Mouse (Mus musculus): Measurements from ENCODE around the gene Plxnc1.

DNA sequence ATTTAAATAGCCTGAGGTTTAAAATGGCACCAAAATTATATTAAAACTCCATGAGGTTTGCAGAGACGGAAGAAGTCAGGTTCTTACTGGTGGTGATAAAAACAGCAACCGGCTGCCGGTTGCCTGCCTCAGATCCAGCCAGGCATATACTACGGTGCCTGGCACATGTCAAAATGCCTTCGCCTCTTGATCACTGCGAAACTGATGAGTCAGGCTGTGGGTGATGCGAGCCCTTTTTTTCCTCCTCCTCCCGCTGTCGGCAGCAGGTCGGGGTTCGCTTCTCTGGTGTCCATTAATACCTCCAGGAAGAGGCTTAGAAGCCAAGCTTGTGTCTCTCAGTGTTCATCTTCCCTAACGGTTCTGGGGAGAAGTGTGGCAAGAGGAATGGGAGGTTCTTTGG lies 25.1 kb downstream of the Plxnc1 start:
- TF ChIP-seq CTCF (conservative IDR thresholded peaks at IDR 0.05; ENCODE audit: low read length) (no peak), NANOG (IDR thresholded peaks at IDR 0.05; ENCODE audit: borderline replicate concordance, low read length) (no peak), POU5F1 (IDR thresholded peaks at IDR 0.05; ENCODE audit: borderline replicate concordance, low read length) (no peak)

Measured in E14TG2a.4 (cell line).